In genomic region chr2:143776448-143776847, GRCm38 (mm10) we compare ENCODE assay signal across 8 mouse cellular contexts.
DNase-seq lines count a peak whose midpoint lies in the region; ATAC-seq lines count a peak whose summit lies in the region.

No protein-coding gene starts in this region.

- DNase-seq in hindbrain, embryonic 11.5 days (ENCODE audit: low spot score): peak; percentile 47
- peak; percentile 74 for DNase-seq in 3T3-L1 (ENCODE audit: low read depth, low spot score)
- DNase-seq in R1 (ENCODE audit: low read depth, low spot score): peak; percentile 63
- peak; percentile 53 for DNase-seq in embryo, embryonic 11 days
- peak; percentile 63 for DNase-seq in retina, postnatal 1 day
- no peak for DNase-seq in gastrocnemius, adult 18-20 months (ENCODE audit: low spot score)
- DNase-seq in heart, embryonic 10.5 days (ENCODE audit: low spot score): no peak

- H3K4me3 ChIP-seq in hindbrain, embryonic 11.5 days (ENCODE audit: low read depth, low read length): no peak overlapping the region
- H3K4me3 ChIP-seq in hindbrain, embryonic 16.5 days (ENCODE audit: low read length): no peak overlapping the region
- no peak overlapping the region for H3K4me3 ChIP-seq in heart, embryonic 10.5 days

- no peak for ATAC-seq in hindbrain, embryonic 11.5 days (ENCODE audit: low FRiP score)
- ATAC-seq in hindbrain, embryonic 16.5 days: no peak

- H3K4me1 ChIP-seq in hindbrain, embryonic 11.5 days (replicated peaks; ENCODE audit: control insufficient read depth, insufficient read depth, low read length): no peaks in the 10 kb centered on the region
- H3K4me1 ChIP-seq in hindbrain, embryonic 16.5 days (ENCODE audit: control insufficient read depth, insufficient read depth, low read depth, low read length): no peaks in the 10 kb centered on the region
- no peaks in the 10 kb centered on the region for H3K4me1 ChIP-seq in heart, embryonic 10.5 days

- H3K9ac ChIP-seq in hindbrain, embryonic 11.5 days (ENCODE audit: low read depth, low read length): no peak overlapping the region
- H3K9ac ChIP-seq in hindbrain, embryonic 16.5 days (ENCODE audit: low read depth, low read length): no peak overlapping the region

- no peaks in the 10 kb centered on the region for H3K9me3 ChIP-seq in hindbrain, embryonic 11.5 days (ENCODE audit: control insufficient read depth, low read length)
- H3K9me3 ChIP-seq in hindbrain, embryonic 16.5 days (ENCODE audit: control insufficient read depth, low read length): no peaks in the 10 kb centered on the region; the same call in 1 of the 2 replicates
- 0 out of 2 replicates have a peak, but pooled peaks cover 3% of the 10 kb centered on the region for H3K9me3 ChIP-seq in heart, embryonic 10.5 days

- H3K36me3 ChIP-seq in hindbrain, embryonic 11.5 days (ENCODE audit: control insufficient read depth, insufficient read depth, low read length): no peaks in the 10 kb centered on the region
- H3K36me3 ChIP-seq in hindbrain, embryonic 16.5 days (ENCODE audit: control insufficient read depth, insufficient read depth, low read length): no peaks in the 10 kb centered on the region
- H3K36me3 ChIP-seq in heart, embryonic 10.5 days: no peaks in the 10 kb centered on the region

- 7% methylated on average over 4 of the region's 4 CpGs for WGBS in hindbrain, embryonic 11.5 days
- WGBS in hindbrain, embryonic 16.5 days: 6% methylated on average over 4 of the region's 4 CpGs
- WGBS in heart, embryonic 10.5 days: 11% methylated on average over 4 of the region's 4 CpGs

- H3K27ac ChIP-seq in hindbrain, embryonic 11.5 days (ENCODE audit: low read depth, low read length): no peak overlapping the region
- H3K27ac ChIP-seq in hindbrain, embryonic 16.5 days (ENCODE audit: low read depth, low read length): no peak overlapping the region
- H3K27ac ChIP-seq in heart, embryonic 10.5 days: no peak overlapping the region

- no peaks in the 10 kb centered on the region for H3K27me3 ChIP-seq in hindbrain, embryonic 11.5 days (ENCODE audit: control insufficient read depth, insufficient read depth, low read length)
- no peaks in the 10 kb centered on the region for H3K27me3 ChIP-seq in hindbrain, embryonic 16.5 days (replicated peaks; ENCODE audit: control insufficient read depth, insufficient read depth, low read length)
- no peaks in the 10 kb centered on the region for H3K27me3 ChIP-seq in heart, embryonic 10.5 days (ENCODE audit: insufficient read depth, poor library complexity, severe bottlenecking)

- H3K4me2 ChIP-seq in hindbrain, embryonic 11.5 days (replicated peaks; ENCODE audit: low read depth, low read length): no peak overlapping the region
- H3K4me2 ChIP-seq in hindbrain, embryonic 16.5 days (ENCODE audit: low read length): no peak overlapping the region

Comparison
In these comparisons a context has a peak if more than half of its experiments do, and no peak if none do; other contexts are left out.
1. DNase-seq: peak in hindbrain, embryonic 11.5 days (single experiment), 3T3-L1 (single experiment), R1 (single experiment), embryo, embryonic 11 days (single experiment) and retina, postnatal 1 day (single experiment); none in gastrocnemius, adult 18-20 months (single experiment) and heart, embryonic 10.5 days (single experiment).